Mouse (Mus musculus): ENCODE data around the gene Foxred1. TPM values are rescaled to one million over a fixed set of nuclear protein-coding genes. Genes with fewer than 3 reads are reported as not detected.
A peak's percentile ranks its signal among the peaks of the same experiment; 100 is the strongest.

The Foxred1 gene
- polyA plus RNA-seq, 1 experiment from 2014 or later, result 40.4 TPM

DNA sequence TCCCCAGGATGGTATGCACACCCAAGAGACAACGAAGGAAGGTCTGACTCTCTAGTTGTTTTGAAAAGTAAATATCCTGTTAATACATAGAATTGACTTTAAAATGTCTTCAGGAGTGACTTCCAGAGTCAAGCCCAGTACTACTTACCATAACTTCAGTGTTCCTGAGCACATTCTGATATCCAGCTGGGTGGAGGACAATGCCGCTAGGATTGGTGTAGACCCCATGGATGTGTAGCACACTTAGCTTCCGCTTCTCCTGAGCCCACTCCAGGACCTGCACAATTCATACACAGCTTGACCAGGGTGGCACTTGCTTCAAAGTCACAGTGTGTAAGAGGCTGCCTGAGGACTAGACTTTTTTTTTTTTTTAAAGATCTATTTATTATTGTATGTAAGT lies 12.6 kb upstream of the Foxred1 start:
- H3K4me1 ChIP-seq (replicated peaks; ENCODE audit: control insufficient read depth, insufficient read depth, low read length), result no peaks in the 10 kb centered on the region
- no peak overlapping the region for H3K27ac ChIP-seq
- H3K36me3 ChIP-seq (replicated peaks; ENCODE audit: control insufficient read depth, insufficient read depth), result peaks cover 82% of the 10 kb centered on the region
- ATAC-seq (ENCODE audit: low FRiP score) (no peak), DNase-seq (ENCODE audit: low spot score) (no peak)
- no peaks in the 10 kb centered on the region for H3K27me3 ChIP-seq (ENCODE audit: control insufficient read depth, insufficient read depth, low read length)
- WGBS, result 93% methylated on average over 3 of the region's 3 CpGs
- H3K4me2 ChIP-seq (replicated peaks), result no peak overlapping the region
- no peak overlapping the region for H3K9ac ChIP-seq
- H3K4me3 ChIP-seq (replicated peaks; ENCODE audit: low read length), result no peak overlapping the region
- no peaks in the 10 kb centered on the region for H3K9me3 ChIP-seq (ENCODE audit: control insufficient read depth, low read length)

DNA sequence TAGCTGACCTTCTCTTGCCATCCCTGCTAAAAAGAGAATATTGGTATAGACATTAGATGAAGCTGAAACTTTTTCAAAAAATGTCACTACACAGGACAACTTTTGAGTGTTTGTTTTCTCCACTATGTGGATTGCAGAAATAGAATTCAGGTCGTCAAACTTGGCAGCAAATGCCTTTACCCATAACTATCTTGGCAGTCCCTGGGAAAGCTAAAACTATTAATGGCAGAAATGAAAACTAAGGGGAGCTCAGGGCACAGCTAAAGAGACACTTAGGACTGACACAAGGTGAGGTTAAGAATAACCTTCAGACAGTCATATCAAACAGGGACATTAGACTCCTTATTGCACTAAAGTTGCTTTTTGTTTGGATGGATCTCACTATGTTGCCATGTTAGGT lies 7.1 kb upstream of the Foxred1 start:
- WGBS, result 81% methylated on average over 1 of the region's 1 CpGs
- no peak for ATAC-seq (ENCODE audit: low FRiP score)

GRCm38 (mm10) chr9:35211573-35212511 lies 987 bp upstream of the Foxred1 start:
- 37% methylated on average over 26 of the region's 26 CpGs for WGBS
- Histone ChIP-seq H3K4me1 (replicated peaks; ENCODE audit: control insufficient read depth, insufficient read depth, low read length) (peaks cover 18% of the 10 kb centered on the region), H3K9me3 (ENCODE audit: control insufficient read depth, low read length) (no peaks in the 10 kb centered on the region), H3K4me2 (replicated peaks) (peak overlapping the region; percentile 97), H3K4me3 (replicated peaks; ENCODE audit: low read length) (peak overlapping the region; percentile 80), H3K9ac (peak overlapping the region; percentile 81), H3K27me3 (ENCODE audit: control insufficient read depth, insufficient read depth, low read length) (no peaks in the 10 kb centered on the region), H3K36me3 (replicated peaks; ENCODE audit: control insufficient read depth, insufficient read depth) (peaks cover 59% of the 10 kb centered on the region), H3K27ac (peak overlapping the region; percentile 76)
- ATAC-seq (ENCODE audit: low FRiP score) (0 out of 2 replicates have a peak, but pooled peaks have one; percentile 2), DNase-seq (ENCODE audit: low spot score) (peak; percentile 29)

More for the DNA sequence above, 7.1 kb upstream of the Foxred1 start:
- Histone ChIP-seq H3K9me3 (ENCODE audit: control insufficient read depth, low read length) (no peaks in the 10 kb centered on the region), H3K27me3 (ENCODE audit: control insufficient read depth, insufficient read depth, low read length) (no peaks in the 10 kb centered on the region), H3K9ac (no peak overlapping the region), H3K4me3 (replicated peaks; ENCODE audit: low read length) (no peak overlapping the region), H3K4me1 (replicated peaks; ENCODE audit: control insufficient read depth, insufficient read depth, low read length) (no peaks in the 10 kb centered on the region), H3K27ac (no peak overlapping the region), H3K4me2 (replicated peaks) (no peak overlapping the region), H3K36me3 (replicated peaks; ENCODE audit: control insufficient read depth, insufficient read depth) (peaks cover 92% of the 10 kb centered on the region)
- DNase-seq (ENCODE audit: low spot score), result no peak

DNA sequence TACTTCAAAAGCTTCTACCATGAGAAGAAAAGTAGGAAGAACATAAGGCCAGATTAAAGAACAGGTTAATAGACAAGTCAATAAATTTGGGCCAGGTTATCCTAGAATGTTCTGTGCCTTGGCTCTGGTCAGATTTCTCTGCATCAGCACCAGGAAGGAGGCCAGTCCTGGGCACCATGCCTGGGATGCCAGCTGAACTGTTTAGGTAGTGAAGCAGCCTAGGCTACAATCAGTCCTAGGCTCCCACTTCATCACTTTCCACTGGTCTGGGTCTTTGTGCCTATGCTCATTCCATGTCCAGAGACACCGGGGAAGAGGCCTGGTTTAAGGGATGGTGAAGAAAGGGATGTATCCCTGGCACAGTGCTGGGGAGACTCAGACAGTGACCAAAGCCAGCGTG lies 6.4 kb downstream of the Foxred1 start:
- no peak for ATAC-seq (ENCODE audit: low FRiP score)
- DNase-seq (ENCODE audit: low spot score), result no peak
- Histone ChIP-seq H3K27me3 (ENCODE audit: control insufficient read depth, insufficient read depth, low read length) (no peaks in the 10 kb centered on the region), H3K4me1 (replicated peaks; ENCODE audit: control insufficient read depth, insufficient read depth, low read length) (peaks cover 9% of the 10 kb centered on the region; the same call in 1 of the 2 replicates), H3K9me3 (ENCODE audit: control insufficient read depth, low read length) (no peaks in the 10 kb centered on the region), H3K4me3 (replicated peaks; ENCODE audit: low read length) (no peak overlapping the region), H3K4me2 (replicated peaks) (no peak overlapping the region), H3K27ac (no peak overlapping the region), H3K36me3 (replicated peaks; ENCODE audit: control insufficient read depth, insufficient read depth) (peaks cover 52% of the 10 kb centered on the region), H3K9ac (no peak overlapping the region)
- 97% methylated on average over 2 of the region's 2 CpGs for WGBS

GRCm38 (mm10) chr9:35203536-35203935 lies 7.3 kb downstream of the Foxred1 start:
- Histone ChIP-seq H3K4me2 (replicated peaks) (no peak overlapping the region), H3K9ac (no peak overlapping the region), H3K36me3 (replicated peaks; ENCODE audit: control insufficient read depth, insufficient read depth) (peaks cover 47% of the 10 kb centered on the region), H3K9me3 (ENCODE audit: control insufficient read depth, low read length) (no peaks in the 10 kb centered on the region), H3K27ac (no peak overlapping the region), H3K4me1 (replicated peaks; ENCODE audit: control insufficient read depth, insufficient read depth, low read length) (peaks cover 9% of the 10 kb centered on the region; the same call in 1 of the 2 replicates), H3K27me3 (ENCODE audit: control insufficient read depth, insufficient read depth, low read length) (no peaks in the 10 kb centered on the region), H3K4me3 (replicated peaks; ENCODE audit: low read length) (no peak overlapping the region)
- 77% methylated on average over 3 of the region's 3 CpGs for WGBS
- no peak for ATAC-seq (ENCODE audit: low FRiP score)
- no peak for DNase-seq (ENCODE audit: low spot score)

GRCm38 (mm10) chr9:35200529-35201060 lies 10.3 kb downstream of the Foxred1 start:
- WGBS, result 54% methylated on average over 9 of the region's 9 CpGs
- Histone ChIP-seq H3K36me3 (replicated peaks; ENCODE audit: control insufficient read depth, insufficient read depth) (peaks cover 21% of the 10 kb centered on the region), H3K9me3 (ENCODE audit: control insufficient read depth, low read length) (no peaks in the 10 kb centered on the region), H3K4me3 (replicated peaks; ENCODE audit: low read length) (peak overlapping the region; percentile 49), H3K4me2 (replicated peaks) (peak overlapping the region; percentile 75), H3K27me3 (ENCODE audit: control insufficient read depth, insufficient read depth, low read length) (no peaks in the 10 kb centered on the region), H3K4me1 (replicated peaks; ENCODE audit: control insufficient read depth, insufficient read depth, low read length) (peaks cover 9% of the 10 kb centered on the region; the same call in 1 of the 2 replicates), H3K27ac (peak overlapping the region; percentile 46; the same call in 1 of the 2 replicates), H3K9ac (peak overlapping the region; percentile 62; the same call in 1 of the 2 replicates)
- ATAC-seq (ENCODE audit: low FRiP score), result no peak
- DNase-seq (ENCODE audit: low spot score), result no peak

GRCm38 (mm10) chr9:35199772-35200471 lies 10.9 kb downstream of the Foxred1 start, which contains the start of the genes Srpr and Tirap:
Gene Srpr (plus strand): TSS chr9:35200175.
Gene Tirap (minus strand): TSS chr9:35200291.
- peak within 1 kb of the TSS; percentile 49 for H3K4me3 ChIP-seq (replicated peaks; ENCODE audit: low read length)
- peaks cover 15% of the 10 kb centered on the region for H3K36me3 ChIP-seq (replicated peaks; ENCODE audit: control insufficient read depth, insufficient read depth)
- DNase-seq (ENCODE audit: low spot score), result peak; percentile 80
- no peaks in the 10 kb centered on the region for H3K27me3 ChIP-seq (ENCODE audit: control insufficient read depth, insufficient read depth, low read length)
- H3K4me1 ChIP-seq (replicated peaks; ENCODE audit: control insufficient read depth, insufficient read depth, low read length), result peaks cover 9% of the 10 kb centered on the region; the same call in 1 of the 2 replicates
- H3K4me2 ChIP-seq (replicated peaks), result peak within 1 kb of the TSS; percentile 75
- peak within 1 kb of the TSS; percentile 62 for H3K9ac ChIP-seq
- under 1% methylated on average over 40 of the region's 44 CpGs for WGBS
- H3K27ac ChIP-seq, result peak within 1 kb of the TSS; percentile 46; the same call in 1 of the 2 replicates
- peak; percentile 86 for ATAC-seq (ENCODE audit: low FRiP score)
- no peaks in the 10 kb centered on the region for H3K9me3 ChIP-seq (ENCODE audit: control insufficient read depth, low read length)

DNA sequence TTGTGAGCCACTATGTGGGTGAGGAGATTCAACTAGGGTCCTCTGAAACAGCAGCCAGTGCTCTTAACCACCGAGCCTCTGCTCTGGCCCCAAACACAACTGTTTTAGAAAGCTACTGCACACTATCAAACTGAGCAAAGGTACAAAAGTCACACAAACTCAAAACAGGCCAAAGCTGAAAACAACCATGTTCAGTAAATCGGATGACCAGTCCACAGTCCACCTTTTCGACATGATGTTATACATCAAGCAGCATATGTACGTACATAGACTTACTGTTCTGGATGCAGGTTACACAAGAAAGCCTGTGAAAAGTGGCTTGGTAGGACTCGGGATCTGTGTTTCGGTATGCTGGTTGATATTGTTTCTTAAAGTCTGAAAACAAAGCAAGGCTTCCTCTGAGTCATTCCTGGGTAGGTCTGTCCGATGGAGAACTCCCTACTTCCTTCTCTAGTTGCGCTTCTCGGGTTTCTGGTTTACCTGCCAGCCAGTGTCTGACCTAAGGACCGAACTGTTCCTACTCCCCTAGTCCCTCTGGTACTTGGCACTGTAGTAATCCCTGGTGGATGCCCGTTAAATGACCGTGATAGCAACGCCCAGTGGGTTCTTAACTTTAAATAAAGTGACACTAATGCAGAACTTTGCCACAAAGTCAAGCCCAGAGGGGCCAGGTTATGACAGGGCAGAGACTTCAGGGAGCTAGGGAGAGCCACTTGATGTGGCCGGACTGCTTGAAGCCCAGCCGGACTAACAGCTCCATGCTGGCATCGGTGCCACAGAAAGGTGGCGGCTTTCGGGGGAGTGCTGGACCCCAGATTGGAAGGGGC lies 11.7 kb downstream of the Foxred1 start:
- H3K4me1 ChIP-seq (replicated peaks; ENCODE audit: control insufficient read depth, insufficient read depth, low read length), result peaks cover 9% of the 10 kb centered on the region; the same call in 1 of the 2 replicates
- H3K9ac ChIP-seq, result peak overlapping the region; percentile 62
- H3K27me3 ChIP-seq (ENCODE audit: control insufficient read depth, insufficient read depth, low read length), result no peaks in the 10 kb centered on the region
- peak overlapping the region; percentile 75 for H3K4me2 ChIP-seq (replicated peaks)
- ATAC-seq (ENCODE audit: low FRiP score) (peak; percentile 72; the same call in 1 of the 2 replicates), DNase-seq (ENCODE audit: low spot score) (no peak)
- H3K27ac ChIP-seq, result no peak overlapping the region
- peaks cover 7% of the 10 kb centered on the region; the same call in 1 of the 2 replicates for H3K36me3 ChIP-seq (replicated peaks; ENCODE audit: control insufficient read depth, insufficient read depth)
- no peaks in the 10 kb centered on the region for H3K9me3 ChIP-seq (ENCODE audit: control insufficient read depth, low read length)
- 29% methylated on average over 18 of the region's 18 CpGs for WGBS
- peak overlapping the region; percentile 49 for H3K4me3 ChIP-seq (replicated peaks; ENCODE audit: low read length)
